ENCODE assay signal across 8 mouse cellular contexts in the genomic region with DNA sequence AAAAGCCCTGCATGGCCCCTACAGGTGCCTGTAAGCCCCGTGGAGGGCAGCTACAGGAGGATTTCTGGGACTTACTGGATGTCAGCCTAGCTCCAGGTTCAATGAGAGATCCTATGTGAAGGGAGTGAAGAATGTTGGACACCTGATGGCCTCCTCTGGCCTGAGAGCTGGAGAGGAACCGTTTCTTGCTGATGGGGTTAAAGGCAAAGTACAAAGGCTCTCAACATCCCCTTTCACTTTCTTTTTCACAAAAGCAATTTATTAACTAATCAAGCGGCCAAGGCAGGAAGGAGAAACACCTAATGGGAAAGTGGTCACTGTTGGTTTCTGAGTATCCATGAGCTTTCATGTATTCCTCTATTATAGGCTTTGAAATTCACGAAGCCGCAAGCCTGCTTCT. TPM values are rescaled to one million over a fixed set of nuclear protein-coding genes. Genes with fewer than 3 reads are reported as not detected.
DNase-seq lines count a peak whose midpoint lies in the region; ATAC-seq and TF ChIP-seq lines count a peak whose summit lies in the region.

No protein-coding gene starts in this region.

- intact Hi-C loops in heart, postnatal 10 days (cut with DNase I) = no loop called here
- intact Hi-C loops in left cerebral cortex, postnatal 4 days (cut with DNase I) = no loop called here

- peaks cover 8% of the 10 kb centered on the region; the same call in 1 of the 2 replicates for H3K4me1 ChIP-seq in heart, postnatal 0 days (ENCODE audit: control insufficient read depth, insufficient read depth)
- peaks cover 21% of the 10 kb centered on the region for H3K4me1 ChIP-seq in embryonic facial prominence, embryonic 10.5 days
- peaks cover 17% of the 10 kb centered on the region for H3K4me1 ChIP-seq in midbrain, embryonic 14.5 days (ENCODE audit: control insufficient read depth, insufficient read depth, low read length)

- 49% methylated on average over 5 of the region's 5 CpGs for WGBS in heart, postnatal 0 days
- WGBS in embryonic facial prominence, embryonic 10.5 days = 53% methylated on average over 5 of the region's 5 CpGs
- 57% methylated on average over 5 of the region's 5 CpGs for WGBS in midbrain, embryonic 14.5 days

- H3K36me3 ChIP-seq in heart, postnatal 0 days (replicated peaks; ENCODE audit: control insufficient read depth, insufficient read depth, low read length) = no peaks in the 10 kb centered on the region
- H3K36me3 ChIP-seq in embryonic facial prominence, embryonic 10.5 days (replicated peaks) = no peaks in the 10 kb centered on the region
- H3K36me3 ChIP-seq in midbrain, embryonic 14.5 days (ENCODE audit: control insufficient read depth, insufficient read depth, low read length) = no peaks in the 10 kb centered on the region

- peak overlapping the region; percentile 44 for H3K4me3 ChIP-seq in heart, postnatal 0 days (ENCODE audit: low read depth, low read length)
- H3K4me3 ChIP-seq in embryonic facial prominence, embryonic 10.5 days = peak overlapping the region; percentile 77
- no peak overlapping the region for H3K4me3 ChIP-seq in midbrain, embryonic 14.5 days (replicated peaks; ENCODE audit: low read depth, low read length)

- H3K27ac ChIP-seq in heart, postnatal 0 days (ENCODE audit: low read depth) = no peak overlapping the region
- H3K27ac ChIP-seq in embryonic facial prominence, embryonic 10.5 days (replicated peaks) = no peak overlapping the region
- H3K27ac ChIP-seq in midbrain, embryonic 14.5 days (replicated peaks; ENCODE audit: low read depth, low read length) = no peak overlapping the region

- TF ChIP-seq EP300 in heart, postnatal 0 days (IDR thresholded peaks at IDR 0.05; ENCODE audit: low read depth) = no peak

- TF ChIP-seq CTCF in heart, postnatal 0 days (IDR thresholded peaks at IDR 0.05; ENCODE audit: low read depth) = no peak

- H3K4me2 ChIP-seq in heart, postnatal 0 days (ENCODE audit: low read depth, low read length) = peak overlapping the region; percentile 70
- H3K4me2 ChIP-seq in midbrain, embryonic 14.5 days (ENCODE audit: low read length) = peak overlapping the region; percentile 99

- peaks cover 25% of the 10 kb centered on the region for H3K27me3 ChIP-seq in heart, postnatal 0 days (ENCODE audit: control insufficient read depth, insufficient read depth, low read length)
- peaks cover 41% of the 10 kb centered on the region for H3K27me3 ChIP-seq in embryonic facial prominence, embryonic 10.5 days (replicated peaks; ENCODE audit: low read depth, poor library complexity, severe bottlenecking)
- peaks cover 16% of the 10 kb centered on the region for H3K27me3 ChIP-seq in midbrain, embryonic 14.5 days (ENCODE audit: control insufficient read depth, insufficient read depth, low read length)

- H3K9ac ChIP-seq in heart, postnatal 0 days (replicated peaks; ENCODE audit: low read depth, low read length) = no peak overlapping the region
- H3K9ac ChIP-seq in midbrain, embryonic 14.5 days (replicated peaks; ENCODE audit: low read length) = no peak overlapping the region

- no peak for DNase-seq in heart, postnatal 0 days (ENCODE audit: low spot score)
- DNase-seq in heart, postnatal 10 days = no peak
- no peak for DNase-seq in embryonic facial prominence, embryonic 10.5 days (ENCODE audit: low spot score)
- peak; percentile 1 for DNase-seq in induced T-regulatory cell, adult 2 months (ENCODE audit: low read depth)
- DNase-seq in midbrain, embryonic 14.5 days = no peak
- no peak for DNase-seq in left cerebral cortex, postnatal 4 days
- DNase-seq in ovary, postnatal 36 days (ENCODE audit: low spot score) = no peak

- ATAC-seq in heart, postnatal 0 days (ENCODE audit: insufficient read depth, low read depth) = no peak
- no peak for ATAC-seq in midbrain, embryonic 14.5 days (ENCODE audit: low FRiP score, low TSS enrichment)
- ATAC-seq in megakaryocyte progenitor cell, adult 5-6 weeks (replicated peaks; ENCODE audit: poor library complexity) = no peak; the same call in 1 of the 2 replicates

- H3K9me3 ChIP-seq in heart, postnatal 0 days (replicated peaks; ENCODE audit: control insufficient read depth, low read length) = no peaks in the 10 kb centered on the region
- no peaks in the 10 kb centered on the region for H3K9me3 ChIP-seq in embryonic facial prominence, embryonic 10.5 days
- H3K9me3 ChIP-seq in midbrain, embryonic 14.5 days (ENCODE audit: control insufficient read depth, low read length) = no peaks in the 10 kb centered on the region

RNA-seq across cellular contexts. Expression of a gene that starts 1.0 kb away (rescaled TPM):
- 0.19 and 0.27 TPM in 2 replicates for total RNA-seq in heart, postnatal 0 days (2014; rRNA removed; ENCODE audit: low replicate concordance)
- polyA plus RNA-seq in heart, postnatal 0 days (2015; fragmentation: Nextera tagmentation; extraction: Ambion mirVana) = 0.33 and 0.90 TPM in 2 replicates
- under 1 TPM; 0.22 to 0.32 TPM for total RNA-seq in heart, postnatal 10 days (2021)
- 0.05 and 0.18 TPM in 2 replicates for polyA plus RNA-seq in embryonic facial prominence, embryonic 10.5 days (2016; fragmentation: Nextera tagmentation; extraction: Ambion mirVana)
- 0.36 and 0.65 TPM in 2 replicates for polyA plus RNA-seq in midbrain, embryonic 14.5 days (2014; fragmentation: Nextera tagmentation; extraction: Ambion mirVana)
- not detected in 2 replicates for total RNA-seq in megakaryocyte progenitor cell, adult 5-6 weeks (2015)
- total RNA-seq in megakaryocyte progenitor cell, adult 5-6 weeks (2017) = 0.07 TPM in 1 of 2 replicates, not detected in the other
- 1 to 10 TPM; 2.9 to 4.0 TPM for total RNA-seq in left cerebral cortex, postnatal 4 days (2021)
